Mouse (Mus musculus): ENCODE measurements at regions not wholly inside any gene's neighbourhood (a gene's known extent, or its start where the extent isn't known, plus 50 kb on each side); places are given as distances from the start of the nearest gene placed in this dataset.

DNA sequence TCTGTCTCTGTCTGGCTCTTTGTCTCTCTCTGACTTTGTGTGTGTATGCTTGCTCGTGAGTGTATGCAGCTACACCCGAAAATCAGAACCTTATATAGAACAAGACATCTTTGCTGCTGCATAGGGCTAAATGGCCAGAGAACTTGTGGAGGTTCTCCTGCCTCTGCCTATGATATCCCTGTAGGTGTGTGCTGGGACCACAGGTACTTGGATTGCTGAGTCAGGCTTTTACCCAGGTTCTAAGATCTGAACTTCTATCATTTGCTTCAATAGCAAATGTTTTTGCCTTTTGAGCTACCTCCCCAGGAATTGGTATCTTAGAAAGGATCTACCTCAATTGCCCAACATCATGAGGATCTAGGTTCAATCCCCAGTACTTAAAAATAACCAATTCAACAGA is 210.3 kb upstream of the Sash1 start:
- Histone ChIP-seq H3K9me3 (no peaks in the 10 kb centered on the region; the same call in 1 of the 2 replicates), H3K4me3 (replicated peaks) (no peak overlapping the region), H3K36me3 (replicated peaks; ENCODE audit: low read length) (no peaks in the 10 kb centered on the region), H3K4me1 (no peaks in the 10 kb centered on the region), H3K27me3 (replicated peaks) (no peaks in the 10 kb centered on the region)
- TF ChIP-seq FLI1 (IDR thresholded peaks at IDR 0.05; ENCODE audit: low read length) (no peak), GATA1 (IDR thresholded peaks at IDR 0.05; ENCODE audit: borderline replicate concordance, low read length) (no peak)

DNA sequence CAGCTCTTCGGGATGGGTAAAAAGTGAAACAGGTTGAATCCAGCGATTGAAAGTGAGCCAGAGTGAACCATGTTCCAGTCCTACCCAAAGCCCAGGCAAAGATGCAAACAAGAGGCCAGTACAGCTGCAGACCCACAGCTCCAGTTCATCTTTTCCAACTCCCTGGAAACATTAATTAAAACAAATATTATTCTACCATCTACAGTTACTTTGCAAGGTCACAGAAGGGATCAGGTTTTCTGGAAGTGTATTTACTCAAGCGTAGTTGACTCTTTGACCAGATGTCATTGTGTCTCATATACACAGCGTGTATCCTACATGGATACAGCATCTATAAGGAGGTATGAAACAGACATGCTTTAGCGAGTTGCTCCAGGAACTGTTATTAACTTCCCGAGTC is 209.3 kb upstream of the Sash1 start:
- no peaks in the 10 kb centered on the region for H3K36me3 ChIP-seq (replicated peaks; ENCODE audit: low read length)
- H3K9me3 ChIP-seq, result no peaks in the 10 kb centered on the region; the same call in 1 of the 2 replicates
- H3K27me3 ChIP-seq (replicated peaks), result no peaks in the 10 kb centered on the region
- no peak overlapping the region for H3K4me3 ChIP-seq (replicated peaks)
- TF ChIP-seq GATA1 (IDR thresholded peaks at IDR 0.05; ENCODE audit: borderline replicate concordance, low read length), result no peak
- TF ChIP-seq FLI1 (IDR thresholded peaks at IDR 0.05; ENCODE audit: low read length), result no peak
- no peaks in the 10 kb centered on the region for H3K4me1 ChIP-seq

DNA sequence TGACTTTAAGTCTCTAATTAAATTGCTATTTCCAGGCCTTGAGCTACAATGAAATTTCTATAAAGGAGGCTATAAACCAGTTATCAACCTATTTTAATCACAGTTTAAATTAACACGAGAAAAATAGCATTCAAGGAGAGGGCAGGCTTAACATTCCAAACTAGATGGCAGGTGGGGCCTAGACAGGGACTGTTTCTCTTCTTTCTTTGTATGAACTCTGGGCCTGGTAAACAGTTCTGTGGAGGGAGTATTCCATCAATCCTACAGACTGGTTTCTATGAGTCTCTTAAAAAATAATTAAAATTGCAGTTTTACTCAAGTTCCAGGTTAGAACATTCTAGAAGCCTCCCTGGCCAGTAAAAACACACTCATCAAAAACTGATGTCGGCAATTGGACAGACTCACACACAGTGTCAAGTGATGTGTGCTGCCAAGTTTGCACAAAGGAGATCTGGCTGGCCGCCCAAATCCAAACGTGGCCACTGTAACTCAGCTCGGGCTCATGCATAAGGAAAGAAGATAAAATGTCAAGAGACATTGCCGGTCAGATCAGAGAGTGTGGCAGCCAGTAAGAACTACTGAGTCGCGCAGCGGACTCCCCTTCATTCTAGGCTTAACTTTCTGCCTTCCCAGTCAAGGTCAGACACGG is 206.5 kb upstream of the Sash1 start:
- Histone ChIP-seq H3K4me1 (no peaks in the 10 kb centered on the region), H3K4me3 (replicated peaks) (no peak overlapping the region), H3K36me3 (replicated peaks; ENCODE audit: low read length) (no peaks in the 10 kb centered on the region), H3K27me3 (replicated peaks) (no peaks in the 10 kb centered on the region), H3K9me3 (no peaks in the 10 kb centered on the region)
- TF ChIP-seq GATA1 (IDR thresholded peaks at IDR 0.05; ENCODE audit: borderline replicate concordance, low read length) (no peak), FLI1 (IDR thresholded peaks at IDR 0.05; ENCODE audit: low read length) (no peak)

DNA sequence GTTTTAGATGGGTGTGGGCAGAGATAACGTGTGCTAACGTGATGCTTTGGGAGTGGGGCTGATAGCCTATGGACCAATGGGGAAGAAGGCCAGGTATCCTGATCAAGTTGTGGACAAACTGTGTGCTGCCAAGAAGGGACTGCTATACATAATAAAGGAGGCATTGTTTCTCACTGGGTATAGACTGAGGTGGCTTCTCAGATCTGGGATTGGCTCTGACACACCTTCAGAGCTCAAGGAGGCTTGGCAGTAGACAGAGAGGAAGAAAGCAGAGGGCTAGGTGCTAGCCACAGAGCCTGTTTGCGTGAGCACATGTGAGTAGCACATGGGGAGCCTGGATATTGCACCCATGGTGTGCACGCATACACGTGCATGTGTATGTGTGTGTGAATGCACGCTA is 205.1 kb upstream of the Sash1 start:
- Histone ChIP-seq H3K4me1 (no peaks in the 10 kb centered on the region), H3K27me3 (replicated peaks) (no peaks in the 10 kb centered on the region), H3K36me3 (replicated peaks; ENCODE audit: low read length) (no peaks in the 10 kb centered on the region), H3K9me3 (no peaks in the 10 kb centered on the region), H3K4me3 (replicated peaks) (no peak overlapping the region)
- TF ChIP-seq GATA1 (IDR thresholded peaks at IDR 0.05; ENCODE audit: borderline replicate concordance, low read length), result no peak
- TF ChIP-seq FLI1 (IDR thresholded peaks at IDR 0.05; ENCODE audit: low read length), result no peak

DNA sequence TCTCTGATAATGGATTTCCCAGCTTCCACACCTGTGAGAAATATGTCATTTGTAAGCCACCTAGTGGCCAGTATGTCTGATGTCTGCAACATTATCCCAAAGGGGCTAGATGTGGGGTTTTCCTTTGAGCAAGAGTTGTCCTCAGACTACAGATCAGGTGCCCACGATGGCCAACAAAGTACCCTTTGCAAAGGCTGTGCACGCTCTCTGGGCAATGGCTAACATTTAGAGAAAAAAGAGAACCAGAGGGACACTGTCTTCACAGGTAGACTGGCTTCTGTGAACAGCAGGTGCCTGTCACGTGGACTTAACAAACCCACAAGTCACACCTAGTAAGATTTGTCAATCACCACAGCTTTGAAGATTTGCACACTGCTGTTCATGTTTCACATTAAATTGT is 202.0 kb upstream of the Sash1 start:
- H3K4me1 ChIP-seq, result no peaks in the 10 kb centered on the region
- no peak overlapping the region for H3K4me3 ChIP-seq (replicated peaks)
- H3K36me3 ChIP-seq (replicated peaks; ENCODE audit: low read length), result no peaks in the 10 kb centered on the region
- no peak for TF ChIP-seq FLI1 (IDR thresholded peaks at IDR 0.05; ENCODE audit: low read length)
- TF ChIP-seq GATA1 (IDR thresholded peaks at IDR 0.05; ENCODE audit: borderline replicate concordance, low read length), result no peak
- no peaks in the 10 kb centered on the region for H3K9me3 ChIP-seq
- no peaks in the 10 kb centered on the region for H3K27me3 ChIP-seq (replicated peaks)

DNA sequence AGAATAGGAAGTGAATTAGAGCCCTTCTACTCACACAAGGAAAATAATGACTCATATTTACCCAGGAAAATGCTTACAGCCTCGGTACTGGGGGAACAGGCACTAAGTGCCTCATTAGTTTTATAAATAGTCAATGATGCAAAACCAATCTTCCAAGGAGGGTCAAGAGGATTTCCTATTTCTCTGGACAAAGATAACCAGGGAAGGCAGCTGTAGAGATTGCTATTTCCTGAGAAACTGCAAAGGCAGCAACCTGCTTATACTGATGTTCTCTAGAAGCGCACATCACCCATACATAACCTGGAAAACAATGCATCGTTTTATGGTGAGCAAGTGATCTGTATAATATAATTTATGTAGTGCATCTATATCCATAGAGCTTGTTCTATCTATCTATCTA is 201.3 kb upstream of the Sash1 start:
- no peaks in the 10 kb centered on the region for H3K4me1 ChIP-seq
- H3K27me3 ChIP-seq (replicated peaks), result no peaks in the 10 kb centered on the region
- no peak overlapping the region for H3K4me3 ChIP-seq (replicated peaks)
- no peaks in the 10 kb centered on the region for H3K36me3 ChIP-seq (replicated peaks; ENCODE audit: low read length)
- no peaks in the 10 kb centered on the region for H3K9me3 ChIP-seq
- TF ChIP-seq GATA1 (IDR thresholded peaks at IDR 0.05; ENCODE audit: borderline replicate concordance, low read length), result no peak
- TF ChIP-seq FLI1 (IDR thresholded peaks at IDR 0.05; ENCODE audit: low read length), result no peak

DNA sequence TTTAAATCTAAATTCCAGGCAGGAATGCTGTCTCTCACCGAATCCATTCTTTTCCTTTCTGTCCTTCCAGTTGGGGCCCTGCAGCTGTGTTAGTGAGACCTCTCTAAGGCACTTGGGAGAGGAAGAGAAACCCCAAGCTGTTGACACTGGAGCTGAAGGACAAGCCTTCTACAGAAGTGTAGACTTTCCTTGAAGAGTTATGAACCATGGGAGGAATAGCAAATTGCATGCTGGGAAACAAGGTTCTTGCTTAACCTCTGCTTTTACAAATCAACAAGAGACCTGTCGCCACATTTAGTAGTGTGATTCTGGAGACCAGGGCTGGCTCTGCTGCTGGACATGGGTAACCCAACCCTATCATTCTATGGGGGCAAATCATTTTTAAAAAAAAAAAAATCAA is 200.8 kb upstream of the Sash1 start:
- no peaks in the 10 kb centered on the region for H3K27me3 ChIP-seq (replicated peaks)
- TF ChIP-seq FLI1 (IDR thresholded peaks at IDR 0.05; ENCODE audit: low read length), result no peak
- no peak for TF ChIP-seq GATA1 (IDR thresholded peaks at IDR 0.05; ENCODE audit: borderline replicate concordance, low read length)
- H3K36me3 ChIP-seq (replicated peaks; ENCODE audit: low read length), result no peaks in the 10 kb centered on the region
- no peak overlapping the region for H3K4me3 ChIP-seq (replicated peaks)
- H3K4me1 ChIP-seq, result no peaks in the 10 kb centered on the region
- no peaks in the 10 kb centered on the region for H3K9me3 ChIP-seq

DNA sequence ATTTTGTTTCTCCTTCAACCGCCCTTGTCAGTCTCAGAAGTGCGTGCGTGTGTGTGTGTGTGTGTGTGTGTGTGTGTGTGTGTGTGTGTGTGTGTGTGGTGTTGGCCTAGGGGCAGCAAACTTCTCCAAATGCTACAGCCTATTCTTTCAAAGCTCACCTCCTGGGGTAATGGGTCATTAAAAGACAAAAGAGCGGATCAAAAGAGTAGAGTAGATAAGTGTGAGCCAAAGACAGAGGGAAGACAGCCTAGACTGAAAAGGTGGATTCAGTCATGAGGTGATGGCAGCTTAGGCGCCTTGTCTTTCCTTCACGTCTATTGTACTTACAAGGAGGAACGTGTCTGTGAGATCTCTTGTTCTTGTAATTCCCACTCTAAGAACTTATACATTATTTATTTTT is 199.6 kb upstream of the Sash1 start:
- Histone ChIP-seq H3K27me3 (replicated peaks) (no peaks in the 10 kb centered on the region), H3K4me3 (replicated peaks) (no peak overlapping the region)
- no peak for TF ChIP-seq FLI1 (IDR thresholded peaks at IDR 0.05; ENCODE audit: low read length)
- TF ChIP-seq GATA1 (IDR thresholded peaks at IDR 0.05; ENCODE audit: borderline replicate concordance, low read length), result no peak

DNA sequence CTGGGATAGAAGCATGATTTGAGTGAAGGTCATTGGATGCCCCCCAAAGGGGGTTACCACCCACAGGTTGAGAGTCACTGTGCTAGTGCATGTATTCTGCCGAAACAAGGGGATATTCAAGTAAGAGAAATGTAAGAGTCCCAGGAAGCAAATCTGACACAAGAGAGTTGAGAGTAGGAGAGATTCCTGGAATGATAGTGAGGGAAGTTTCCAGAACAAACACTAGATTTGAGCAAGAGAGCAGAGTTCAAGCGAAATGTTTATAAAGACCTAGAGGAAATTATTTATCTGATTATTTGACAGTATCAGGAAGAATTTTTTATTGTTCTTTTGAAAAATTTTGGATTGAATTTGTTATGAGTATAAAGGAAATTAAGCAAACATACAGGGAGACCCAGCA is 189.0 kb upstream of the Sash1 start:
- no peaks in the 10 kb centered on the region for H3K27me3 ChIP-seq (replicated peaks)

More for the DNA sequence above, 199.6 kb upstream of the Sash1 start:
- Histone ChIP-seq H3K4me1 (no peaks in the 10 kb centered on the region), H3K9me3 (0 out of 2 replicates have a peak, but pooled peaks cover 5% of the 10 kb centered on the region), H3K36me3 (replicated peaks; ENCODE audit: low read length) (no peaks in the 10 kb centered on the region)

DNA sequence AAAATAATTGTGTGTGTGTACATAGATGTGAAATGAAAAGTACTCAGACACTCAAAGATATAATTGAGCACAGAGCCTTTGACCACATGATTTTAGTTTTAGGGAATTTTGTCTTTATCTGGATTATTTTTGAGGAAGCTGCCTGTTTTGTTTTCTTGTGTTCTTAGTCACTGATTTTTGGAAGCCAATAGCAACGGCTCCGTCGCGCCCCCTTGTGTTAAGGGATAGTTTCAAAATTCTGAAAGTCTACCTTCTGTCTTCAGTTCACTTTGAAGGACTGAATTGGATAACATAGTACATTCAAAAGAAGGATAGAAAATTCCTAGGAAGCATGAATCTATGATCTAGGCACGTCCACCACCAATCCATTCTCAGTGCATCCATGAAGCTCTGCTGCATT is 185.8 kb upstream of the Sash1 start:
- no peaks in the 10 kb centered on the region for H3K4me1 ChIP-seq
- H3K4me3 ChIP-seq (replicated peaks), result no peak overlapping the region
- H3K36me3 ChIP-seq (replicated peaks; ENCODE audit: low read length), result no peaks in the 10 kb centered on the region
- TF ChIP-seq FLI1 (IDR thresholded peaks at IDR 0.05; ENCODE audit: low read length) (no peak), GATA1 (IDR thresholded peaks at IDR 0.05; ENCODE audit: borderline replicate concordance, low read length) (no peak)
- H3K27me3 ChIP-seq (replicated peaks), result no peaks in the 10 kb centered on the region
- no peaks in the 10 kb centered on the region for H3K9me3 ChIP-seq

More for the DNA sequence above, 189.0 kb upstream of the Sash1 start:
- H3K4me1 ChIP-seq, result no peaks in the 10 kb centered on the region
- TF ChIP-seq GATA1 (IDR thresholded peaks at IDR 0.05; ENCODE audit: borderline replicate concordance, low read length) (no peak), FLI1 (IDR thresholded peaks at IDR 0.05; ENCODE audit: low read length) (no peak)
- H3K4me3 ChIP-seq (replicated peaks), result no peak overlapping the region
- H3K9me3 ChIP-seq, result no peaks in the 10 kb centered on the region
- no peaks in the 10 kb centered on the region for H3K36me3 ChIP-seq (replicated peaks; ENCODE audit: low read length)

Measured in megakaryocyte, embryonic 14.5 days (primary cell).